Mouse (Mus musculus): ENCODE results near the gene Nuak2. TPM values are rescaled to one million over a fixed set of nuclear protein-coding genes. Genes with fewer than 3 reads are reported as not detected.

The Nuak2 gene
- total RNA-seq, 2 experiments from 2014 or later = 1.6 to 1.7 TPM

- intact Hi-C loops (cut with DNase I) = no loop called here
- no peak for DNase-seq (ENCODE audit: low spot score in 2 of 2)
Measured at GRCm38 (mm10) chr1:132295506-132295905, 20.4 kb upstream of the Nuak2 start.

GRCm38 (mm10) chr1:132296051-132296450, 19.9 kb upstream of the Nuak2 start:
- peak in 1 of 2 experiments; percentile 68 for DNase-seq (ENCODE audit: low spot score in 2 of 2)

GRCm38 (mm10) chr1:132298425-132298800, 17.5 kb upstream of the Nuak2 start, which contains the start of gene Klhdc8a:
TSS of gene Klhdc8a (plus strand) at chr1:132298626.
- intact Hi-C loops (cut with DNase I) = no loop called here
- DNase-seq (ENCODE audit: low spot score in 2 of 2) = peak; percentile 37 to 77

More at GRCm38 (mm10) chr1:132296051-132296450, 19.9 kb upstream of the Nuak2 start:
- intact Hi-C loops (cut with DNase I) = no loop called here

GRCm38 (mm10) chr1:132298801-132299464, 17.0 kb upstream of the Nuak2 start:
- DNase-seq (ENCODE audit: low spot score in 2 of 2) = peak in 1 of 2 experiments; percentile 30
- intact Hi-C loops (cut with DNase I) = no loop called here

- intact Hi-C loops (cut with DNase I) = loop anchor here (10.0 kb wide), 1 partner anchor 85 kb away; no protein-coding TSS in a partner anchor
Measured at GRCm38 (mm10) chr1:132299744-132300143, 16.2 kb upstream of the Nuak2 start.

GRCm38 (mm10) chr1:132301242-132301641, 14.7 kb upstream of the Nuak2 start:
- DNase-seq (ENCODE audit: low spot score in 2 of 2) = no peak
- intact Hi-C loops (cut with DNase I) = loop anchor here (10.0 kb wide), 1 partner anchor 86 kb away; no protein-coding TSS in a partner anchor

More at GRCm38 (mm10) chr1:132299744-132300143, 16.2 kb upstream of the Nuak2 start:
- DNase-seq (ENCODE audit: low spot score in 2 of 2) = no peak

- DNase-seq (ENCODE audit: low spot score in 2 of 2) = no peak
- intact Hi-C loops (cut with DNase I) = loop anchor here (10.0 kb wide), 1 partner anchor 88 kb away; no protein-coding TSS in a partner anchor
Measured at GRCm38 (mm10) chr1:132302341-132302866, 13.5 kb upstream of the Nuak2 start.

- intact Hi-C loops (cut with DNase I) = loop anchor here (5.0 to 10.0 kb wide), 2 partner anchors 90 to 147 kb away; no protein-coding TSS in a partner anchor
- DNase-seq (ENCODE audit: low spot score in 2 of 2) = no peak
Measured at GRCm38 (mm10) chr1:132304618-132305214, 11.2 kb upstream of the Nuak2 start.

GRCm38 (mm10) chr1:132306160-132306559, 9.8 kb upstream of the Nuak2 start:
- intact Hi-C loops (cut with DNase I) = loop anchor here (5.0 to 10.0 kb wide), 2 partner anchors 91 to 149 kb away; no protein-coding TSS in a partner anchor
- peak; percentile 45 to 67 for DNase-seq (ENCODE audit: low spot score in 2 of 2)

- intact Hi-C loops (cut with DNase I) = loop anchor here (5.0 to 10.0 kb wide), 2 partner anchors 92 to 150 kb away; no protein-coding TSS in a partner anchor
- no peak for DNase-seq (ENCODE audit: low spot score in 2 of 2)
Measured at GRCm38 (mm10) chr1:132306808-132307207, 9.1 kb upstream of the Nuak2 start.

- intact Hi-C loops (cut with DNase I) = loop anchor here (5.0 to 10.0 kb wide), 2 partner anchors 93 to 151 kb away; no protein-coding TSS in a partner anchor
- no peak for DNase-seq (ENCODE audit: low spot score in 2 of 2)
Measured at GRCm38 (mm10) chr1:132307962-132308361, 8.0 kb upstream of the Nuak2 start.

GRCm38 (mm10) chr1:132308674-132309073, 7.3 kb upstream of the Nuak2 start:
- intact Hi-C loops (cut with DNase I) = loop anchor here (5.0 to 10.0 kb wide), 2 partner anchors 94 to 151 kb away; no protein-coding TSS in a partner anchor
- no peak for DNase-seq (ENCODE audit: low spot score in 2 of 2)

GRCm38 (mm10) chr1:132310754-132311153, 5.2 kb upstream of the Nuak2 start:
- DNase-seq (ENCODE audit: low spot score in 2 of 2) = no peak
- intact Hi-C loops (cut with DNase I) = no loop called here

- intact Hi-C loops (cut with DNase I) = no loop called here
- DNase-seq (ENCODE audit: low spot score in 2 of 2) = no peak
Measured at GRCm38 (mm10) chr1:132311174-132311859, 4.6 kb upstream of the Nuak2 start.

- intact Hi-C loops (cut with DNase I) = loop anchor here (1.0 kb wide), 1 partner anchor 44 kb away; no protein-coding TSS in a partner anchor
- no peak for DNase-seq (ENCODE audit: low spot score in 2 of 2)
Measured at GRCm38 (mm10) chr1:132312043-132312442, 3.9 kb upstream of the Nuak2 start.

GRCm38 (mm10) chr1:132312703-132313102, 3.2 kb upstream of the Nuak2 start:
- peak; percentile 72 to 74 for DNase-seq (ENCODE audit: low spot score in 2 of 2)
- intact Hi-C loops (cut with DNase I) = loop anchor here (1.0 kb wide), 1 partner anchor 44 kb away; no protein-coding TSS in a partner anchor

GRCm38 (mm10) chr1:132316625-132316994, 684 bp downstream of the Nuak2 start:
- DNase-seq (ENCODE audit: low spot score in 2 of 2) = no peak
- intact Hi-C loops (cut with DNase I) = no loop called here

- no peak for DNase-seq (ENCODE audit: low spot score in 2 of 2)
- intact Hi-C loops (cut with DNase I) = no loop called here
Measured at GRCm38 (mm10) chr1:132317413-132317812, 1.5 kb downstream of the Nuak2 start.
